Mouse (Mus musculus): ENCODE results near the gene Plcb1.

- no peak for TF ChIP-seq CTCF (IDR thresholded peaks at IDR 0.05; ENCODE audit: control insufficient read depth, insufficient read depth, insufficient read length)
- no peak for TF ChIP-seq MAX (IDR thresholded peaks at IDR 0.05)
Measured at GRCm38 (mm10) chr2:135274949-135275348, 489.1 kb downstream of the Plcb1 start.
